Mouse (Mus musculus): ENCODE measurements at regions not wholly inside any gene's neighbourhood (a gene's known extent, or its start where the extent isn't known, plus 50 kb on each side); places are given as distances from the start of the nearest gene placed in this dataset.

- TF ChIP-seq CTCF (IDR thresholded peaks at IDR 0.05): no peak
- ChIA-PET CTCF (no interaction called here), POLR2A (no interaction called here)
- no peak for DNase-seq (ENCODE audit: low read depth, low spot score)
- in situ Hi-C loops (cut with MboI; ENCODE audit: low pct_unique_long_range_greater_than_20kb): no loop called here
- no peak for ATAC-seq
- no peaks in the 10 kb centered on the region for H3K27me3 ChIP-seq
These were observed 100.1 kb upstream of the Auts2 start for GRCm38 (mm10) chr5:132643270-132643669.

- ATAC-seq (no peak), DNase-seq (ENCODE audit: low read depth, low spot score) (no peak)
- ChIA-PET CTCF (no interaction called here), POLR2A (no interaction called here)
- no peaks in the 10 kb centered on the region for H3K27me3 ChIP-seq
- in situ Hi-C loops (cut with MboI; ENCODE audit: low pct_unique_long_range_greater_than_20kb): no loop called here
- no peak for TF ChIP-seq CTCF (IDR thresholded peaks at IDR 0.05)
These were observed 90.2 kb upstream of the Auts2 start for GRCm38 (mm10) chr5:132633198-132633884.

DNA sequence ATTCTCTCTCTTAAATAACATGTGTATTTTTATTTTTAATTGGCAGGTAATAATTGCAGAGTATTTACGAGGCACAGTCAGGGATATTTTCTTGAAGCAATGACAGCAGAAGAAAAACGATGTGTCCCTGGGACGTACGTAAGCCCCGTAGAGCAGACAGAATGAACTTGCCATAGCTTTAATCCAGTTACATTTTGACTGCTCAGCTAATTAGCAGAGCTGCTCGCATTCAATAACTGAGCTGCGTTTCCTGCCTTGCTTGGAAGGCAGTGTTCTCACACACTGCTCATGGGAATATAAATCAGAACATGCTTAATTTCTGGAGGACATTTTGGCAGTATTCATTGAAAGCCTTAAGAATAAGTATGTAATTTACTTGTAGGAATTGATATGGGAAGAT lies 78.6 kb upstream of the Auts2 start:
- no peaks in the 10 kb centered on the region for H3K27me3 ChIP-seq
- ChIA-PET CTCF (no interaction called here), POLR2A (no interaction called here)
- no peak for ATAC-seq
- DNase-seq (ENCODE audit: low read depth, low spot score): no peak
- TF ChIP-seq CTCF (IDR thresholded peaks at IDR 0.05): no peak
- in situ Hi-C loops (cut with MboI; ENCODE audit: low pct_unique_long_range_greater_than_20kb): no loop called here

DNA sequence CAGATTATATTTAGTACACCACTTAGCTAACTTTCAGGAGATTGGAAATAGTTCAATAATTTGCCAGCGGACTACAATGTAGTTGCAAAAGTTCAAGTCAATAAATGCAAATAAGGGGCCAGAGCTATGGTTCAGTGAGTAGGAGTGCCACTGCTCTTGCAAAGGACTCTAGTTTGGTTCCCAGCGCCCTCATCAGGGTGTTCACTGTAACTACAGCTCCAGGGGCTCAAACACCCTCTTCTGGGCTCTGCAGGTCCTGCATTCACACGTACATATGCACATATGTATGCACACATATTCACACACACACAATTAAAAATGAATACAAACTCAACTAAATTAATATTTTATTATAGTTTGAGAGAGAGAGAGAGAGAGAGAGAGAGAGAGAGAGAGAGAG lies 74.1 kb upstream of the Auts2 start:
- POLR2A ChIA-PET: no interaction called here
- no peak for TF ChIP-seq CTCF (IDR thresholded peaks at IDR 0.05)
- in situ Hi-C loops (cut with MboI; ENCODE audit: low pct_unique_long_range_greater_than_20kb): no loop called here
- CTCF ChIA-PET: no interaction called here
- DNase-seq (ENCODE audit: low read depth, low spot score) (no peak), ATAC-seq (no peak)
- no peaks in the 10 kb centered on the region for H3K27me3 ChIP-seq

DNA sequence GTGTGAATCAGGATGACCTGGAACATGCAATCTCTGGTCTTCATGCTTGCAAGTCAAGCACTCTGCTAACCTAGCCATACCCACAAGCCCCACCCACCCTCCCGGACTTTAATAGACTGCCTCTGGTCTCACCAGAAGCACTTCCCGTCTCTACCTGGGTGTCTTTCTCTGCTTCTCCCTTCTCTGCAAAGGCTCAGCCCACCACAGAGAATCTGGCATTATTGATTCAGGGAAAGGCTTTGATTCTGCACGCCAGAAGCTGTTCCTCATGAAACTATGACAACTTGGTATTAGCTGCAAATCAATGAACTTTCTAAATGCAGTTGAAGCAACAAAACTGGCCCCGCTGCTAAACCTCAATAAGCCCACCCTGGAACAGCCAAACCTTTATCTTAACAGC lies 66.1 kb upstream of the Auts2 start:
- POLR2A ChIA-PET: no interaction called here
- no peaks in the 10 kb centered on the region for H3K27me3 ChIP-seq
- CTCF ChIA-PET: no interaction called here
- DNase-seq (ENCODE audit: low read depth, low spot score): no peak
- no peak for TF ChIP-seq CTCF (IDR thresholded peaks at IDR 0.05)
- no peak for ATAC-seq
- in situ Hi-C loops (cut with MboI; ENCODE audit: low pct_unique_long_range_greater_than_20kb): no loop called here

- ChIA-PET POLR2A (no interaction called here), CTCF (no interaction called here)
- DNase-seq (ENCODE audit: low read depth, low spot score): no peak
- no peak for ATAC-seq
- TF ChIP-seq CTCF (IDR thresholded peaks at IDR 0.05): no peak
- H3K27me3 ChIP-seq: no peaks in the 10 kb centered on the region
- in situ Hi-C loops (cut with MboI; ENCODE audit: low pct_unique_long_range_greater_than_20kb): no loop called here
These were observed 63.1 kb upstream of the Auts2 start for GRCm38 (mm10) chr5:132606216-132606615.

DNA sequence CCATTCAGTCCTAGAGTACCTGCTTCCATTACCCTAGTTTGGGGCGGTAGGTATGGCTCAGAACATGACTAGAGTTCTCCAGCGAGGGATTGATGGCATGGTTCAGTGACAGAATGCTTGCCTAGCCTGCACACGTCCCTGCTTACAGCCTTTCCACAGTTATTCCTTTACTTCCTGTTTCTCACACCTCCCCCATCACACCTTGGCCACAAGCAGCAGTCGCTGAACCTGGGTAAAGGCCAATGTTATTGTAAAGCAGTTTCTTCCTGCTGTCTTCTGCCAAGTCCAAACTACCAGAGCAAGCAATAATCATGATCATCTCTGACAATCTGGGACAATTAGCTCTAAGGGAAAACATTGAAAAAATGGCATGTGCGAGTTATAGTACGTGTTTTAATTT lies 51.7 kb upstream of the Auts2 start:
- ATAC-seq (no peak), DNase-seq (ENCODE audit: low read depth, low spot score) (no peak)
- H3K27me3 ChIP-seq: no peaks in the 10 kb centered on the region
- POLR2A ChIA-PET: no interaction called here
- no peak for TF ChIP-seq CTCF (IDR thresholded peaks at IDR 0.05)
- in situ Hi-C loops (cut with MboI; ENCODE audit: low pct_unique_long_range_greater_than_20kb): no loop called here
- CTCF ChIA-PET: interaction anchor here (0.6 kb wide), 1 partner anchor 30 kb away, joined by 3 read pairs; no protein-coding TSS in a partner anchor
